Mouse (Mus musculus) macrophage (primary cell): ENCODE data around the gene 1110012L19Rik. TPM values are rescaled to one million over a fixed set of nuclear protein-coding genes. Genes with fewer than 3 reads are reported as not detected.

Experiments
- polyA plus RNA-seq: library from polyadenylated mRNA; stranded (reverse); fragments of 250-400 nt; gene quantifications from 3 replicates; pipeline ENCODE4 v1.2.4, GENCODE M21; 2018; ENCODE audit warnings: inconsistent platforms

1110012L19Rik gene
- polyA plus RNA-seq, 1 experiment from 2014 or later = 15.3 TPM

Other genes with a start within 250 kb of the 1110012L19Rik start
- gene Ids, start 20.8 kb upstream of the 1110012L19Rik start, polyA plus RNA-seq = 32.6 to 38.0 TPM (median 34.4 TPM) in 3 replicates
- gene Tmem185a, start 91.3 kb downstream of the 1110012L19Rik start, polyA plus RNA-seq = 23.5 to 26.4 TPM (median 25.9 TPM) in 3 replicates